Mouse (Mus musculus): ENCODE results near the gene Pde11a.

DNA sequence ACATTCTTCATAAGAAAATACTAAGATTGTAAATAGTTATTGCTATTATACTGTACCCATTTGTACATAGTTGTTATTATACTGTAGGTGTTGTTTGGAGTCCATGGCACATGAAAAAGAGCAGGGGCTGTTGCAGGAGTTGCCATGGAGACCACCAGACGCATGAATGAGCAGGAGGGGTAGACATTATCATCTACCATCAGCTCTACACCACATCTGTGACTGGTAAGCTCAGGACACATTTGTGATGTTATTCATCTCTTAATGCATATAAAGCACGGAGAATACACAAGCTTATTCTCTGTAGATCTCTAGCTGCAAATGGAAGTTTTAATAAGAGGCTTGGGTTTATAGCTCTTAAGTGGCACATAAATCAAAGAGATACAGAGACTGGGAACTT, 179.6 kb downstream of the Pde11a start:
- TF ChIP-seq POLR2A (IDR thresholded peaks at IDR 0.05; ENCODE audit: borderline replicate concordance, control insufficient read depth, low read depth, low read length) (no peak), CTCF (IDR thresholded peaks at IDR 0.05; ENCODE audit: control insufficient read depth, insufficient read depth, low read length) (no peak)

Measured in bone marrow, adult 2 months (tissue).